Mouse (Mus musculus): ENCODE measurements around the gene Gm973. TPM values are rescaled to one million over a fixed set of nuclear protein-coding genes. Genes with fewer than 3 reads are reported as not detected.

Gene Gm973
- polyA plus RNA-seq, 1 experiment = 0.13 TPM

GRCm38 (mm10) chr1:59651201-59651819, 135.2 kb downstream of the Gm973 start:
- TF ChIP-seq POLR2A (IDR thresholded peaks at IDR 0.05; ENCODE audit: low read depth, low read length) (no peak), CTCF (IDR thresholded peaks at IDR 0.05; ENCODE audit: extremely low read depth, insufficient read length, insufficient replicate concordance, low read depth, low read length) (no peak)
- H3K36me3 ChIP-seq (ENCODE audit: control insufficient read depth, insufficient read depth, low read length) = peaks cover 29% of the 10 kb centered on the region
- H3K4me3 ChIP-seq (ENCODE audit: low read depth, low read length) = no peak overlapping the region
- H3K4me1 ChIP-seq (ENCODE audit: control insufficient read depth, insufficient read depth, insufficient read length, low read length) = no peaks in the 10 kb centered on the region
- no peak overlapping the region for H3K27ac ChIP-seq (ENCODE audit: insufficient read depth, low read depth, low read length)
- H3K27me3 ChIP-seq (ENCODE audit: control insufficient read depth, insufficient read depth, low read length) = no peaks in the 10 kb centered on the region
- 89% methylated on average over 3 of the region's 3 CpGs for WGBS

- H3K27me3 ChIP-seq (ENCODE audit: control insufficient read depth, insufficient read depth, low read length) = no peaks in the 10 kb centered on the region
- H3K4me1 ChIP-seq (ENCODE audit: control insufficient read depth, insufficient read depth, insufficient read length, low read length) = 0 out of 2 replicates have a peak, but pooled peaks cover 3% of the 10 kb centered on the region
- peaks cover 22% of the 10 kb centered on the region for H3K36me3 ChIP-seq (ENCODE audit: control insufficient read depth, insufficient read depth, low read length)
- TF ChIP-seq CTCF (IDR thresholded peaks at IDR 0.05; ENCODE audit: extremely low read depth, insufficient read length, insufficient replicate concordance, low read depth, low read length) = no peak
- TF ChIP-seq POLR2A (IDR thresholded peaks at IDR 0.05; ENCODE audit: low read depth, low read length) = no peak
- no peak overlapping the region for H3K4me3 ChIP-seq (ENCODE audit: low read depth, low read length)
- 89% methylated on average over 3 of the region's 3 CpGs for WGBS
- no peak overlapping the region for H3K27ac ChIP-seq (ENCODE audit: insufficient read depth, low read depth, low read length)
Observed at GRCm38 (mm10) chr1:59653243-59653911, 137.3 kb downstream of the Gm973 start.

- Histone ChIP-seq H3K27me3 (ENCODE audit: control insufficient read depth, insufficient read depth, low read length) (no peaks in the 10 kb centered on the region), H3K36me3 (ENCODE audit: control insufficient read depth, insufficient read depth, low read length) (peaks cover 13% of the 10 kb centered on the region), H3K27ac (ENCODE audit: insufficient read depth, low read depth, low read length) (no peak overlapping the region), H3K4me1 (ENCODE audit: control insufficient read depth, insufficient read depth, insufficient read length, low read length) (0 out of 2 replicates have a peak, but pooled peaks cover 5% of the 10 kb centered on the region), H3K4me3 (ENCODE audit: low read depth, low read length) (no peak overlapping the region)
- WGBS = 78% methylated on average over 7 of the region's 7 CpGs
- TF ChIP-seq CTCF (IDR thresholded peaks at IDR 0.05; ENCODE audit: extremely low read depth, insufficient read length, insufficient replicate concordance, low read depth, low read length) (no peak), POLR2A (IDR thresholded peaks at IDR 0.05; ENCODE audit: low read depth, low read length) (no peak)
Observed at GRCm38 (mm10) chr1:59656244-59657171, 140.4 kb downstream of the Gm973 start.

GRCm38 (mm10) chr1:59663456-59664135, 147.5 kb downstream of the Gm973 start:
- Histone ChIP-seq H3K4me1 (ENCODE audit: control insufficient read depth, insufficient read depth, insufficient read length, low read length) (peaks cover 4% of the 10 kb centered on the region), H3K36me3 (ENCODE audit: control insufficient read depth, insufficient read depth, low read length) (peaks cover 5% of the 10 kb centered on the region; the same call in 1 of the 2 replicates), H3K27ac (ENCODE audit: insufficient read depth, low read depth, low read length) (no peak overlapping the region), H3K4me3 (ENCODE audit: low read depth, low read length) (no peak overlapping the region), H3K27me3 (ENCODE audit: control insufficient read depth, insufficient read depth, low read length) (no peaks in the 10 kb centered on the region)
- TF ChIP-seq POLR2A (IDR thresholded peaks at IDR 0.05; ENCODE audit: low read depth, low read length) (no peak), CTCF (IDR thresholded peaks at IDR 0.05; ENCODE audit: extremely low read depth, insufficient read length, insufficient replicate concordance, low read depth, low read length) (no peak)
- 72% methylated on average over 3 of the region's 3 CpGs for whole genome bisulfite sequencing

- Histone ChIP-seq H3K36me3 (ENCODE audit: control insufficient read depth, insufficient read depth, low read length) (peaks cover 5% of the 10 kb centered on the region), H3K4me3 (ENCODE audit: low read depth, low read length) (no peak overlapping the region), H3K27ac (ENCODE audit: insufficient read depth, low read depth, low read length) (no peak overlapping the region; the same call in 1 of the 2 replicates), H3K27me3 (ENCODE audit: control insufficient read depth, insufficient read depth, low read length) (no peaks in the 10 kb centered on the region), H3K4me1 (ENCODE audit: control insufficient read depth, insufficient read depth, insufficient read length, low read length) (no peaks in the 10 kb centered on the region; the same call in 1 of the 2 replicates)
- 66% methylated on average over 2 of the region's 2 CpGs for WGBS
- no peak for TF ChIP-seq CTCF (IDR thresholded peaks at IDR 0.05; ENCODE audit: extremely low read depth, insufficient read length, insufficient replicate concordance, low read depth, low read length)
- TF ChIP-seq POLR2A (IDR thresholded peaks at IDR 0.05; ENCODE audit: low read depth, low read length) = no peak
Observed at GRCm38 (mm10) chr1:59668871-59669270, 152.8 kb downstream of the Gm973 start.

- Histone ChIP-seq H3K4me3 (ENCODE audit: low read depth, low read length) (peak overlapping the region; percentile 94), H3K4me1 (ENCODE audit: control insufficient read depth, insufficient read depth, insufficient read length, low read length) (no peaks in the 10 kb centered on the region), H3K36me3 (ENCODE audit: control insufficient read depth, insufficient read depth, low read length) (peaks cover 5% of the 10 kb centered on the region), H3K27me3 (ENCODE audit: control insufficient read depth, insufficient read depth, low read length) (no peaks in the 10 kb centered on the region), H3K27ac (ENCODE audit: insufficient read depth, low read depth, low read length) (peak overlapping the region; percentile 86)
- no peak for TF ChIP-seq CTCF (IDR thresholded peaks at IDR 0.05; ENCODE audit: extremely low read depth, insufficient read length, insufficient replicate concordance, low read depth, low read length)
- TF ChIP-seq POLR2A (IDR thresholded peaks at IDR 0.05; ENCODE audit: low read depth, low read length) = no peak
- under 1% methylated on average over 49 of the region's 54 CpGs for WGBS
Observed at GRCm38 (mm10) chr1:59669962-59670630, 154.0 kb downstream of the Gm973 start.

Measured in small intestine, adult 2 months (tissue).